Mouse (Mus musculus) left cerebral cortex, postnatal 36 days (tissue): Measurements from ENCODE around the gene Plekhh3. TPM values are rescaled to one million over a fixed set of nuclear protein-coding genes. Genes with fewer than 3 reads are reported as not detected.

Source experiments
- DNase-seq, 2 experiments: peaks; one replicate each; pipeline ENCODE4 v3.0.0; 2021 to 2022; ENCODE audit warnings: low spot score in 2 of 2, mixed read lengths in 1 of 2
- intact Hi-C: fragments of 180-260 bp; cut with DNase I; formaldehyde crosslinking; loops from one replicate; pipeline ENCODE4 v1.15.1; 2025
- total RNA-seq, 2 experiments: library from RNA; stranded (reverse); gene quantifications; 2 replicates each; pipeline ENCODE4 v1.2.3; 2021

Gene Plekhh3
- total RNA-seq, 2 experiments from 2014 or later: 12.3 TPM

GRCm38 (mm10) chr11:101188166-101188805, 17.1 kb upstream of the Plekhh3 start:
- no peak for DNase-seq
- intact Hi-C loops: no loop called here

- no peak for DNase-seq
- intact Hi-C loops: no loop called here
Observed at GRCm38 (mm10) chr11:101187541-101187940, 16.4 kb upstream of the Plekhh3 start.

- intact Hi-C loops: no loop called here
- DNase-seq: no peak
Observed at GRCm38 (mm10) chr11:101186526-101187247, 15.5 kb upstream of the Plekhh3 start.

GRCm38 (mm10) chr11:101185441-101185840, 14.3 kb upstream of the Plekhh3 start:
- no peak for DNase-seq
- intact Hi-C loops: no loop called here

GRCm38 (mm10) chr11:101184984-101185383, 13.8 kb upstream of the Plekhh3 start:
- intact Hi-C loops: no loop called here
- no peak for DNase-seq

DNA sequence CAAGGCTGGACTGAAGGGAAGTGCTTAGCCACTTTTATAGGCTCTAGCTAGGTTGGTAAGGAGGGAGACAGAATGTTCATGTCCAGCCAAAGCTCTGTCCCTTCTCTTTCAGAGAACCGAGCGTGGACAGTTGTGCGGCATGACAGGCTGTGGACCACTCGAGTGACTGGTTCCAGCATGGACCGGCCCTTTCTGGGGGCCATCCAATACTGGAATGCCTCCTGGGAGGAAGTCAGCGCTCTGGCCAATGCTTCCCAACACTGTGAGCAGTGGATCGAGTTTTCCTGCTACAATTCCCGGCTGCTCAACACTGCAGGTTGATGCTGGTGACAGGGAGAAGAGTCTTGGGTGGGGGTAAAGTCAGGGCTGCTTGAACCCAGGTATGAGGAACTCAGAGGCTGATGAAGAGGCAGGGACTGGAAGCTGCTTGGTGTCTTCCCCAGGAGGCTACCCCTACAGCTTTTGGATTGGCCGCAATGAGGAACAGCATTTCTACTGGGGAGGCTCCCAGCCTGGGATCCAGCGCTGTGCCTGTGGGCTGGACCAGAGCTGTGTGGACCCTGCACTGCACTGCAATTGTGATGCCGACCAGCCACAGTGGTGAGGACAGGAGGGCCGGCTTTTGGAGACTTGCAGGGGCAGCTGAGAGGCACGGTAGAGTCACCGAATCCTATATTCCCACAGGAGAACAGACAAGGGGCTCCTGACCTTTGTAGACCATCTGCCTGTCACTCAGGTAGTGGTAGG, 11.8 kb upstream of the Plekhh3 start:
- intact Hi-C loops: no loop called here
- DNase-seq: no peak

- intact Hi-C loops: no loop called here
- no peak for DNase-seq
Observed at GRCm38 (mm10) chr11:101181961-101182360, 10.8 kb upstream of the Plekhh3 start.

DNA sequence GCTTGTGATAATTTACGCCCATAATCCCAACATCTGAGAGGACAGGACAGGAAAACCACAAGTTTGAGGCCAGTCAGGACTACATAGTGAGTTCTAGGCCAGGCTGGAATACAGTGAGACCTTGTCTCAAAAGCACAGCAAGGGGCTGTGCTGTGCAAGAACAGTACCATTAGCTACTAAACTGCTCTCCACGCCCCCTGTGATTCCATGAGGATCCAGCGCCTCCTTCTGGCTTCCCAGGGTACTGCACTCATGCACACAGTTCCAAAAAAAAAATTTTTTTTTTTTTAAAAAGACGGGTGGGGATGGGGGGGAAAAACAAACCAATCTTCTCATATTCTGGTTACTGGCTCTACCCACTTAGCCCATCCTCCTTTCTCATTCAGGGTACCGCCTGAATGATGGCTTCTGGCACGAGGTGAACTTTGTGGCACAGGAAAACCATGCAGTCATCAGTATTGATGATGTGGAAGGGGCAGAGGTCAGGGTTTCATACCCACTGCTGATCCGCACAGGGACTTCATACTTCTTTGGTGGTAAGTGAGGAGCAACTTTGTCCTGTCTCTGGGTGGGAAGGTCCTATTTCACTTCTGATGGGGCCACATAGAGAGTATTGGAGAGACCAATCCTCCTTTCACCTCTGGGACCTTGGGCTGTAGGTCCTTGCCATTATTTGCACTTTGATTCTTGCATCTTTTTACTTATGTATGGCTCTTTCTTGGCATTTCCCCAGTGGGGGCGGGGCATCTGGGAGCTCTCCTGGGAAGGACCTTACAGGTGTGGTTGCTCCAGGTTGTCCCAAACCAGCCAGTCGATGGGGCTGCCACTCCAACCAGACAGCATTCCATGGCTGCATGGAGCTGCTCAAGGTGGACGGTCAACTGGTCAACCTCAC, 9.9 kb upstream of the Plekhh3 start:
- intact Hi-C loops: no loop called here
- DNase-seq: no peak

- intact Hi-C loops: no loop called here
- DNase-seq: no peak
Observed at GRCm38 (mm10) chr11:101180261-101180660, 9.1 kb upstream of the Plekhh3 start.

- intact Hi-C loops: loop anchor here (10.0 kb wide), 1 partner anchor 195 kb away; no protein-coding TSS in a partner anchor
- DNase-seq: no peak
Observed at GRCm38 (mm10) chr11:101179306-101179705, 8.2 kb upstream of the Plekhh3 start.

DNA sequence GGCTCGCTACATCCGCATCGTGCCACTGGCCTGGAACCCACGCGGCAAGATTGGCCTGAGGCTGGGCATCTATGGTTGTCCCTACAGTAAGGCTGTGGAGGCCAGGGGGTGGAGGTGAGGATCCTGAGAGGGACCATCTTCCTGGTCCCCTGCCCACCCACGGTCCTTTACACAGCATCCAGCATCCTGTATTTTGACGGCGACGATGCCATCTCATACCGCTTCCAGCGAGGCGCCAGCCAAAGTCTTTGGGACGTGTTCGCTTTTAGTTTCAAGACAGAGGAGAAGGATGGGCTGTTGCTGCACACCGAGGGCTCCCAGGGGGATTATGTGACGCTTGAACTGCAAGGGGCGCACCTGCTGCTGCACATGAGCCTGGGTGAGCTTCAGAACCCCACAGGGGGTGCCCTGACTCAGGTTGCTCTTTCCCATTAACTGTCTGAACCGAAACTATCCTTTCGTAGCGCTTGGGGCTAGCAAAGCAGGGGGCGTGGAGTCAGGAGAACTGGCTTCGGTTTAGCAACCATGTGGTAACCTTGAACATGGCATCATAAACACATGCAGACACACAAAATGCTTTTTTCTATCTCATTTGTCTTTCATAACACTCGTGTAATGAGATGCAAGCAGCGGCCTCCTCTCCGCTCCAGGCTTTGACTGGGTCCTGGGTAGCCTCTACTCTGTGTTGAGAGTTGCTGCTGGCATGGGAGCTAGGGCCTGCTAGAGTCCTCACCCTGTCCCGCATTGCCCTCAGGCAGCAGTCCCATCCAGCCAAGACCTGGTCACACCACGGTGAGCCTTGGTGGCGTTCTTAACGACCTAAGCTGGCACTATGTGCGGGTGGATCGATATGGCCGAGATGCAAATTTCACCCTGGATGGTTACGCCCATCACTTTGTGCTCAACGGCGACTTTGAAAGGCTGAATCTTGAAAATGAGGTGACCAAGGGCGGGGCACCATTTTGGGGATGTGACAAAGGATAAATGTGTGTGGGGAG, 7.2 kb upstream of the Plekhh3 start:
- DNase-seq: no peak
- intact Hi-C loops: loop anchor here (10.0 kb wide), 1 partner anchor 194 kb away; no protein-coding TSS in a partner anchor

DNA sequence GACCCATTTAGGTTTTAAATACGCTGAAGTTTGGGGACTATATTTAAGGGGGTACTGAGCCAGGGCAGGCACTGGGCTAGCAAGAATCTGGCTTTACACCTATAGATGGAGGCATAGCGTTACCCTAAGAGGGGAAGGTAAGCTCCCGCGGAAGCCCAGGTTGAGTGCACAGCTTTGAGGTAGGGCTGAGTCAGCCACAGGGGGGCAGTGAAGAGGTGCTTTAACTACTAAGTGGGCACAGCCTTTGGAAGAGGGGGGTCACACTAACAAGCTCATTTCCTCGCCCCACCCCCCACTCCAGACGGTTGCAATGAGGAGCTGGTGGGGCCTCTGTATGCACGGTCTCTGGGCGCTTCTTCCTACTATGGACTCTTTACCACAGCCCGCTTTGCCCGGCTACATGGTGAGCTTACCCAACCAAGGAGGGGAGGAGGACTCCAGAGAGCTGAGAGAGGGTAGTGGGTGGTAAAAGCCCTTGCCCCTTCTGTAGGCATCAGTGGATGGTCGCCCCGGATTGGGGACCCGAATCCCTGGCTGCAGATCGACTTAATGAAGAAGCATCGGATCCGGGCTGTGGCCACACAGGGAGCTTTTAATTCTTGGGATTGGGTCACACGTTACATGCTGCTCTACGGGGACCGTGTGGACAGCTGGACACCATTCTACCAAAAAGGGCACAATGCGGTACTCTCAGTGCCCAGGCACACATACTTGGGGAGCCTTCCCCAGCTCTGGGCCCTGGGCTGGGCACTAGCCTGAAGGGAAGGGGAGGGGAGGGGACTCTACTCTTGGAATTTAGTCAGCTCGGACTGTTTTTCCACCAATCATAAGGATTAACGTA, 6.0 kb upstream of the Plekhh3 start:
- peak; percentile 68 to 71 for DNase-seq
- intact Hi-C loops: loop anchor here (2.0 to 10.0 kb wide), 2 partner anchors 82 to 192 kb away; partner anchors contain the start of gene Psmc3ip

DNA sequence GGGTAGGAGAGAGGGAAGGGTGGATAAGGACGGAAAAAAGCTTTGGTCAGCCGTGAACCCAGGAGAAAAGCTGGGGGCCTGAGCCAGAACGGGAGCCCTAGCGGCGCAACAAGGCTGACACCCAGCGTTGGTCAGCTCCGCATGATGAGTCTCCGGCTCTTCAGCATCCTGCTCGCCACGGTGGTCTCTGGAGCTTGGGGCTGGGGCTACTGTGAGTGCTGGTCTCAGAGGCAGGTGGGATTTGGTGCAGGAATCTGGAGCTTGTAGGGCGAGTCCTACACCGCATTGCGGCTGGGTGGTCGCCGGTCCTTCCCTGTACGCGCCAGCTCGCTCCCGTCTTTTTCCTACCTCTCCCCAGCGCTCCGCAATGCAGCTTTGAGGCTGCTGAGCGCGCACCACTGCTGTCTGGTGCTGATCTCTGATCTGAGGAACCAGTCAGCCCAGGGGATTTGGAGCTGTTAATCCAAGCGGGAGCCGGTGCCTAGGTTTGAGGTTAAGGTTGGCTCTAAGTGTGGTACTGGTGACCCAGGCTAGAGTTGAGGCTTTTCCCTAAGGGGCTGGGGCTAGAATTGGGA, 5.1 kb upstream of the Plekhh3 start:
- peak; percentile 64 to 72 for DNase-seq
- intact Hi-C loops: loop anchor here (2.0 to 10.0 kb wide), 2 partner anchors 81 to 191 kb away; partner anchors contain the start of gene Psmc3ip

DNA sequence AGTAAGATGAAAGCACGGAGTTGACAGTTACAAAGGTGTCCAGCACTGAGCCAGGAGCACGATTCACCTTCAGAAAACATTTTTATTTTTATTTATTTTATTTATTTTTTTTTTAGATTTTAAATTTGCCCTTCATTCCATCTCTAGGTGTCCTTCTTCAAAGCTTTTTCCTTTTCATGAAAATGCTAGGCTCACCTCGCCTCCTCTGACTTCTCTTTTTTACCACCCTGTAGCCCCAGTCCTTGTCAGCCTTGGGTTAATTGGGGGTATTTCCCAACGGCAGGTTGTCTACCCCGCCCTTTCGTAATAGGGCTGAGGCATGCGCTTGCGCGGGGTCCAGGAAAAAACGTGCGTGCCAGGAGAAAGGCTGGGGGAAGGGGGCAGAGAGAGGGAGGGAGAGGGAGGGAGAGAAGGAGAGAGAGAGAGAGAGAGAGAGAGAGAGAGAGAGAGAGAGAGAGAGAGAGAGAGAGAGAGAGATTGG, 4.5 kb upstream of the Plekhh3 start:
- intact Hi-C loops: loop anchor here (2.0 to 10.0 kb wide), 2 partner anchors 81 to 191 kb away; partner anchors contain the start of gene Psmc3ip
- DNase-seq: peak; percentile 61 to 70

- no peak for DNase-seq
- intact Hi-C loops: loop anchor here (10.0 kb wide), 1 partner anchor 190 kb away; no protein-coding TSS in a partner anchor
Observed at GRCm38 (mm10) chr11:101174851-101175628, 3.9 kb upstream of the Plekhh3 start, which contains the start of gene Ccr10. Gene Ccr10 (minus strand): TSS chr11:101175443.

DNA sequence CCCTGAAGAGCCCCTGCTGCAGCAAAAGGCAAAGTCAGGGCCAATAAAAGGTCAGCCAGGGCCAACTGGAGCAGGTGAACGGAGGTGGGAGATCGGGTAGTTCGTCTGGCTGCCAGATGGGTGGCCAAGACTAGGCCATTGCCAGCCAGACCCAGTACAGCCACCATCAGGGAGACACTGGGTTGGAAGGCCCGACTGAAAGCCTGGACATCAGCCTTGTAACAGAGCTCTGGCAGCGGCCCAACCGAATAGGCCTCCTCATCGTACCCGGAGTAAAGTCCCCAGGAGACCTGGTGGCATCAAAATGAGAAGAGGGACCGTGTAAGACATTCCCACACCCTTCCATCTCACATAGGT, 3.2 kb upstream of the Plekhh3 start:
- intact Hi-C loops: loop anchor here (10.0 kb wide), 1 partner anchor 190 kb away; no protein-coding TSS in a partner anchor
- DNase-seq: no peak
